Mouse (Mus musculus): Measurements from ENCODE around the gene Sox4. TPM values are rescaled to one million over a fixed set of nuclear protein-coding genes. Genes with fewer than 3 reads are reported as not detected.

The Sox4 gene
- polyA plus RNA-seq (2014; fragmentation: Nextera tagmentation; extraction: Ambion mirVana), result 284 and 311 TPM in 2 replicates

DNA sequence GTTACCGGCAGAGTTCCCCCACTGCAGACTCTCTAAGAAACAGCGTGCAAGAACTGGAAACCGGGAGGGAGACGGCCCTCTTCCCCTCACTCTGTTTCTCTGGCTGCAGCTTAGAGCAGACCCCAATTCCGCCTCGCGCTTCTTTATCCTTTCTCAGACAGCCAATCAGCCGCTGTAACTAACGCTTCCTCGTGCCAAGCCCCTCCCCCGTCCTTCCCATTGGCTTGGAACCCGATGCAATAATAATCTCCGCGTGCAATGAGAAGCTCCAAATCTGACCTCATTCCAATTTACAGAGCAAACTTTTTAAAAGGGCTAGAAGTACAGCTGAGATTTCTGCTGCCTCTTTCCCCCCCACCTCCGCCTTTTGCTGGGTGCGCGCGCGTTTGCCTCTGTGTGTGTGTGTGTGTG, at the start of gene Sox4:
TSS of gene Sox4 (minus strand) at position 133 of the 411 bp plus-strand sequence.
- Histone ChIP-seq H3K27me3 (replicated peaks; ENCODE audit: control insufficient read depth, insufficient read depth, low read length) (no peaks in the 10 kb centered on the region), H3K4me2 (ENCODE audit: low read length) (peak within 1 kb of the TSS; percentile 43), H3K9ac (ENCODE audit: low read length) (peak within 1 kb of the TSS; percentile 100), H3K36me3 (ENCODE audit: control insufficient read depth, insufficient read depth, low read length) (peaks cover 15% of the 10 kb centered on the region), H3K9me3 (replicated peaks; ENCODE audit: control insufficient read depth, low read length) (no peaks in the 10 kb centered on the region), H3K27ac (ENCODE audit: low read depth, low read length) (peak within 1 kb of the TSS; percentile 100), H3K4me1 (ENCODE audit: control insufficient read depth, insufficient read depth, low read length) (peaks cover 13% of the 10 kb centered on the region), H3K4me3 (ENCODE audit: low read depth, low read length) (peak within 1 kb of the TSS; percentile 100)
- ATAC-seq, result peak; percentile 92
- DNase-seq (ENCODE audit: low spot score), result peak; percentile 100
- under 1% methylated on average over 19 of the region's 19 CpGs for WGBS

DNA sequence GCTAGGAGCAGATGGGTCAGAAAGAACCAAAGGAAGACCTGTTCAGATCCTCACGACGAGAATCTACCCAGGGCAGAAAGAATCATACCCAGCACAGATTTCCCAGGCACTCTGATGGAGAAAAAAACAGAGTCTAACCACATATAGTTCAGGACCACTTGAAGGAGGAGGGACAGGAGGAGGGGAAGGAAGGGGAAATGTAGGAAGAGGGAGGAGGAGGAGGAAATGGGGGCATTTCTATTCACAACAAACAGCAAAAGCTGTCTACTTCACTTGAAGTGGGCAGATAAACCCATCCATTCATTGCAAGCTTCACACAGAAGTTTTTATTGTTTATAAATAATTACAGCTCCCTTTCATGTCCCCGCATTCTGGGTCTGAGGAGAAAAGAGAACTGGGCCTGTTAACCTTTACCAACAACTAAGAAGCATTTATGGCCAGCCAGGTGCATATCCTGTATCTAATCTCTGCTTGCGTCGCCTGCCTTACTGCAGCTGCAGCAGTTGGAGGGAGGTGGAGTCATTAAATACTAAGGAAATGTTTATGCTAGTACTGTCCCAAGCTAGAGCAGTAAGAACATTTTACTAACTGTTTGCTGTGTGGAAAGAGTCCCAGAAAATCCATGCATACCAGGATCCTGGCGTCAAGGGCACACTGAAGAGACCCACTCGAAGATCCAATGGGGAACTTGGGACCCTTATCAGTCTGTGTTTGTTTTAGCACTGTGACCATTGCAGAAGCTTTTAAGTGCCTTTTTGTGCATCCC, 38.6 kb upstream of the Sox4 start:
- no peak overlapping the region for H3K4me2 ChIP-seq (ENCODE audit: low read length)
- H3K36me3 ChIP-seq (ENCODE audit: control insufficient read depth, insufficient read depth, low read length), result no peaks in the 10 kb centered on the region
- no peak overlapping the region for H3K9ac ChIP-seq (ENCODE audit: low read length)
- no peak overlapping the region for H3K4me3 ChIP-seq (ENCODE audit: low read depth, low read length)
- peaks cover 12% of the 10 kb centered on the region; the same call in 1 of the 2 replicates for H3K4me1 ChIP-seq (ENCODE audit: control insufficient read depth, insufficient read depth, low read length)
- ATAC-seq (no peak), DNase-seq (ENCODE audit: low spot score) (no peak)
- 59% methylated on average over 7 of the region's 7 CpGs for WGBS
- no peaks in the 10 kb centered on the region for H3K9me3 ChIP-seq (replicated peaks; ENCODE audit: control insufficient read depth, low read length)
- H3K27ac ChIP-seq (ENCODE audit: low read depth, low read length), result no peak overlapping the region
- no peaks in the 10 kb centered on the region for H3K27me3 ChIP-seq (replicated peaks; ENCODE audit: control insufficient read depth, insufficient read depth, low read length)

DNA sequence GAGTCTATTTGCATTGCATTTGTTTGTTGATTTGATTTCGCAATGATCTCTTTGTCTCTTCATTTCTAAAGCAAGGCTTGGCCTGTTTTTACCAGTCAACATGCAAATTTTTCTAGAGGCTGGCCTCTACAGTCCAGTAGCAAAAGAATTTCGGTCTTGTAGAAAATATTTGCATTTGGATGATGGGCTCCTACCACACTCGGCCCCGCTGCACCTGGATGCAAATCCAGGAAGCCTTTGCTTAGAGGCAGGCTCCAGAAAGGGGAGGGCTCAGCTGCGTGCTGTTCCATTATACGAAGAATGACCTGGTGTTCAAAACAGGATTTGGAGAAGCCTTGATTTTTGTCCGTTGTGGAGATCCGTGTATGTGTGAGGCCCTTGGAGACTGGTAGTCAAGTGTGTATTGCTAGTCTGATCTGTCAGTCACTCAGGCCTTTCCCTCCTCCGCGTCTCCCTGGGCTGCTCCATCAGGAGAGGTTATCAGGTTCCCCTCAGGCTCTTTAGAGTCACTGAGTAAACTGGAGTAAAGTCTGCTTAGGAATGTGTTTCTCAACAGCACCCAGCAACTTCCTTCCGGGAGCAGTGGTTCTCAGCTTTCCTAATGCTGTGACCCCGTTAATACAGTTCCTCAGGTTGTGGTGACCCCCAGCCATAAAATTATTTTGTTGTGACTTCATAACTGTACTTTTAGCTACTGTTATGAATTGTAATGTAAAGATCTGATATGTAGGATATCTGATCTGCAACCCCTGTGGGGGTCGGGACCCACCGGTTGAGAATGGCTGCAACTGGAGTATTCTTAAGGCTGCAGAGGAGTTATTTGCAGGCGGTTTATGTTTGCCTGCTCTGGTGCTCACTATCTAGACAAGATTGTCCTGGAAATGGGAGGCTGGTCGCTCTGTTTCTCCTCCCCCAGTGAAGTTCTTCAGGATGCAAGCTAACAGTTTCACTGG, 35.5 kb upstream of the Sox4 start:
- no peak overlapping the region for H3K27ac ChIP-seq (ENCODE audit: low read depth, low read length)

DNA sequence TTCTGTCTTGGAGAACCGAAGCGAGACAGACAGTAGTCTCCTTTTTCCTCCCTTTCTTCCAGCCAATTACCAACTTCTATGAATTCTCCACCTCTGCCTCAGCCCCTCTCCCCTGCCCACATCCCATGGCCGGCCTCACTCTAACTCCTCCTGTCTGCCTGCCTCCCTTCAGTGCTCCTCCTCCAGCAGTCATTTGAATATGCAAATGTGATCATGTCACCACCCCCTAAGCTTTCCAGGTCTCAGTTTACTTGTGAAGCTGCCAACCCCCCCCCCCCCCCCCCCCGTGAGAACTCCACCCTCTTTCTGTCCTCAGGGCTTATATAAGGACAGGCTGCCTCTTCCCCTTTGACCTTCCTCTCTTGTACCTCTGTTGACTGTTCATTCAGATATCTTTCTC, 27.2 kb upstream of the Sox4 start:
- Histone ChIP-seq H3K4me3 (ENCODE audit: low read depth, low read length) (no peak overlapping the region), H3K4me1 (ENCODE audit: control insufficient read depth, insufficient read depth, low read length) (no peaks in the 10 kb centered on the region), H3K9me3 (replicated peaks; ENCODE audit: control insufficient read depth, low read length) (no peaks in the 10 kb centered on the region), H3K4me2 (ENCODE audit: low read length) (no peak overlapping the region), H3K27ac (ENCODE audit: low read depth, low read length) (no peak overlapping the region), H3K9ac (ENCODE audit: low read length) (no peak overlapping the region), H3K27me3 (replicated peaks; ENCODE audit: control insufficient read depth, insufficient read depth, low read length) (no peaks in the 10 kb centered on the region), H3K36me3 (ENCODE audit: control insufficient read depth, insufficient read depth, low read length) (no peaks in the 10 kb centered on the region)
- ATAC-seq (no peak), DNase-seq (ENCODE audit: low spot score) (no peak)
- 58% methylated on average over 3 of the region's 4 CpGs for WGBS

More for the DNA sequence above, 35.5 kb upstream of the Sox4 start:
- no peak overlapping the region for H3K9ac ChIP-seq (ENCODE audit: low read length)
- no peak overlapping the region for H3K4me3 ChIP-seq (ENCODE audit: low read depth, low read length)
- H3K36me3 ChIP-seq (ENCODE audit: control insufficient read depth, insufficient read depth, low read length), result no peaks in the 10 kb centered on the region
- peak; percentile 40 for DNase-seq (ENCODE audit: low spot score)
- peak; percentile 40; the same call in 1 of the 2 replicates for ATAC-seq
- WGBS, result 30% methylated on average over 16 of the region's 16 CpGs
- no peaks in the 10 kb centered on the region for H3K27me3 ChIP-seq (replicated peaks; ENCODE audit: control insufficient read depth, insufficient read depth, low read length)
- no peak overlapping the region for H3K4me2 ChIP-seq (ENCODE audit: low read length)
- H3K4me1 ChIP-seq (ENCODE audit: control insufficient read depth, insufficient read depth, low read length), result peaks cover 12% of the 10 kb centered on the region; the same call in 1 of the 2 replicates
- no peaks in the 10 kb centered on the region for H3K9me3 ChIP-seq (replicated peaks; ENCODE audit: control insufficient read depth, low read length)

DNA sequence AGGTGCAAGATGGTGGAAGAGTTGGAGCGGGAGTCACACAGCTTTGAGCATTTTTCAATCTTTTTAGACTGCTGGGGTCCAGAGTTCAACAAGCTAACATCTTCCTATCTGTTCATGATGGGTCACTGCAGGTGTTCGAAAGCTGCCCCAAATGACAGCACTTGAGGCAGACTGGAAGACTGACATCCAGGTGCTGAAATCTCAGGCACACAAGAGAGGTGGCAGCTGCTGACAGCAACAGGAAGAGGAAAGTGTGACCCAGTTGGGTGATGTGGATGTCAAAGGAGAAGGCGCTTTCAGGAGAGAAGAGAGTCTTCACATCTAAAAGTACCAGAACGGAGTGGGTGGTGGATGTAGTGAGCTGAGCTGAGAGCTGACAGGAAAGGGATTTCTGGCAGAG, 21.5 kb upstream of the Sox4 start:
- no peaks in the 10 kb centered on the region for H3K4me1 ChIP-seq (ENCODE audit: control insufficient read depth, insufficient read depth, low read length)
- DNase-seq (ENCODE audit: low spot score) (no peak), ATAC-seq (no peak)
- H3K27ac ChIP-seq (ENCODE audit: low read depth, low read length), result no peak overlapping the region
- H3K36me3 ChIP-seq (ENCODE audit: control insufficient read depth, insufficient read depth, low read length), result no peaks in the 10 kb centered on the region
- 94% methylated on average over 4 of the region's 4 CpGs for WGBS
- no peaks in the 10 kb centered on the region for H3K27me3 ChIP-seq (replicated peaks; ENCODE audit: control insufficient read depth, insufficient read depth, low read length)
- no peak overlapping the region for H3K4me3 ChIP-seq (ENCODE audit: low read depth, low read length)
- no peak overlapping the region for H3K9ac ChIP-seq (ENCODE audit: low read length)
- H3K4me2 ChIP-seq (ENCODE audit: low read length), result no peak overlapping the region
- no peaks in the 10 kb centered on the region for H3K9me3 ChIP-seq (replicated peaks; ENCODE audit: control insufficient read depth, low read length)

DNA sequence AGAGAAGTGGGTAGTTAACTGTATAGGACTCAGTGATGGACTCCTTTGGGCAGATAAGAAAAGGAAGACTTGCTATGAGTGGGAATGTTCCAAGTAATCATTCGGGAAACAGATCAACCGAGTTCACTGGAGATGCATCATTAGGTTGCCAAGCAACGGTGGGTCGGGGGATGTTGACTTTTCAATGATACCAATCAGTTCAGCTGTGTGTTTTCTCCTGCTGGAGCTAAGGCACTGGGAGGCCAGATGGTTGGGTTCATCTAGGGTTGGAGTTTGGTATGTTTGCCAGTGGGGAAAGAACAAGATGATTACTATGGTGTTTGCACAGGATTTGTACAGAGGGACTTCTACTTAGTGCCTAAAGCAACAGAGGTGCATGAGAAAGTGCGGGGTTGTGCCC, 21.1 kb upstream of the Sox4 start:
- WGBS, result 70% methylated on average over 5 of the region's 5 CpGs
- Histone ChIP-seq H3K27me3 (replicated peaks; ENCODE audit: control insufficient read depth, insufficient read depth, low read length) (no peaks in the 10 kb centered on the region), H3K27ac (ENCODE audit: low read depth, low read length) (no peak overlapping the region), H3K9me3 (replicated peaks; ENCODE audit: control insufficient read depth, low read length) (no peaks in the 10 kb centered on the region), H3K4me2 (ENCODE audit: low read length) (no peak overlapping the region), H3K4me3 (ENCODE audit: low read depth, low read length) (no peak overlapping the region), H3K36me3 (ENCODE audit: control insufficient read depth, insufficient read depth, low read length) (no peaks in the 10 kb centered on the region), H3K4me1 (ENCODE audit: control insufficient read depth, insufficient read depth, low read length) (no peaks in the 10 kb centered on the region), H3K9ac (ENCODE audit: low read length) (no peak overlapping the region)
- DNase-seq (ENCODE audit: low spot score), result no peak
- no peak for ATAC-seq

DNA sequence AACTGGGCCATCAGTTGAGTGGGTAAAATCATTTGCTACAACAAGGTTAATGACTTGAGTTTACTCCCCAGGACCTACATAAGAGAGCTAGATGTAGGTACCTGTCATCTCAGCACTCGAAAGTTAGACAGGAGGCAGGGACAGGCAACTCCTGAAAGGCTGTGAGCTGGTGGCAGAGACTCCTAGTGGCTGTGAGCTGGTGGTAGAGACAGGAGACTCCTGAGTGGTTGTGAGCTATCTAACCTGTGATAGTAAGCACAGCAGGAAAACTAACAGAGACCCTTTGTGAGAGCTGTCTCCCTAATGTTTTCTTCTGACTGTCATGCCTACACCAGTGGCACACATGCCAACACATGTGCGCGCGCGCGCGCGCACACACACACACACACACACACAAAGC, 7.4 kb upstream of the Sox4 start:
- no peak overlapping the region for H3K4me3 ChIP-seq (ENCODE audit: low read depth, low read length)
- DNase-seq (ENCODE audit: low spot score) (no peak), ATAC-seq (no peak)
- H3K27ac ChIP-seq (ENCODE audit: low read depth, low read length), result no peak overlapping the region
- no peak overlapping the region for H3K4me2 ChIP-seq (ENCODE audit: low read length)
- 97% methylated on average over 8 of the region's 8 CpGs for WGBS
- H3K9ac ChIP-seq (ENCODE audit: low read length), result no peak overlapping the region
- H3K4me1 ChIP-seq (ENCODE audit: control insufficient read depth, insufficient read depth, low read length), result peaks cover 12% of the 10 kb centered on the region; the same call in 1 of the 2 replicates
- no peaks in the 10 kb centered on the region for H3K27me3 ChIP-seq (replicated peaks; ENCODE audit: control insufficient read depth, insufficient read depth, low read length)
- H3K9me3 ChIP-seq (replicated peaks; ENCODE audit: control insufficient read depth, low read length), result no peaks in the 10 kb centered on the region
- no peaks in the 10 kb centered on the region for H3K36me3 ChIP-seq (ENCODE audit: control insufficient read depth, insufficient read depth, low read length)

DNA sequence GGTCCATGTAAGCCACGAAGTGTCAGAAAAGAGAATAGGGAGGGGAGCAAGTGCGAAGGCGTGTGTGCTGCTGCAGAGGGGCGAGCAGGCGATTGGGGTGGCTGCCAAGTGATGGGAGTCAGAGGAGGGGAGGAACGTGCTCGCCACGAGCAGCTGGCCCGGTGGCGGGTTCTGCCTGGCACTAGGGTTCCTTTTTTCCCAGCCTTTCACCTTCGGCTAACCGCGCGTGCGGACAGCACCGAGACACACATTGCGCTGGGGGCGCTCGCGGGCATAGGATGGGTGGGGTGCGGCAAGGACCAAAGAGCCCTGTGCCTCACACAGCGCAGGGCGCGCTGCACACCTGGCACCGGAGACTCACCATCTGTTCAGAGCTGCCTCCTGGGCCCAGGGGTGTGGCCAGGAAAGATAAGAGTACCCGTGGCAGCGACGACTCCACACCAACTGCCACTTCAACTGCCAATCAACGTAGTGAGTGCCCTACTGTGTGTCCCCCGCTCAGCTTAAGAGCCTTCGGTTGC, 6.0 kb upstream of the Sox4 start:
- H3K4me1 ChIP-seq (ENCODE audit: control insufficient read depth, insufficient read depth, low read length), result peaks cover 13% of the 10 kb centered on the region
- H3K4me2 ChIP-seq (ENCODE audit: low read length), result peak overlapping the region; percentile 97
- peak overlapping the region; percentile 70 for H3K9ac ChIP-seq (ENCODE audit: low read length)
- peak overlapping the region; percentile 96 for H3K27ac ChIP-seq (ENCODE audit: low read depth, low read length)
- H3K36me3 ChIP-seq (ENCODE audit: control insufficient read depth, insufficient read depth, low read length), result no peaks in the 10 kb centered on the region
- ATAC-seq (peak; percentile 80), DNase-seq (ENCODE audit: low spot score) (peak; percentile 92)
- WGBS, result under 1% methylated on average over 31 of the region's 31 CpGs
- H3K4me3 ChIP-seq (ENCODE audit: low read depth, low read length), result peak overlapping the region; percentile 54
- H3K9me3 ChIP-seq (replicated peaks; ENCODE audit: control insufficient read depth, low read length), result no peaks in the 10 kb centered on the region
- no peaks in the 10 kb centered on the region for H3K27me3 ChIP-seq (replicated peaks; ENCODE audit: control insufficient read depth, insufficient read depth, low read length)

All from forebrain, embryonic 14.5 days (tissue).